Comparison of ENCODE assay signal across 8 mouse cellular contexts in genomic region chr4:148558297-148559000, GRCm38 (mm10). TPM values are rescaled to one million over a fixed set of nuclear protein-coding genes. Genes with fewer than 3 reads are reported as not detected.
DNase-seq lines count a peak whose midpoint lies in the region; ATAC-seq lines count a peak whose summit lies in the region.

Gene Exosc10, plus strand, starts transcription at chr4:148558429.

- H3K27me3 ChIP-seq in intestine, embryonic 14.5 days (replicated peaks; ENCODE audit: control insufficient read depth, insufficient read depth, low read length): no peaks in the 10 kb centered on the region

- peaks cover 9% of the 10 kb centered on the region for H3K4me1 ChIP-seq in intestine, embryonic 14.5 days (replicated peaks; ENCODE audit: control insufficient read depth, insufficient read depth, low read length)

- peak within 1 kb of the TSS; percentile 92 for H3K27ac ChIP-seq in intestine, embryonic 14.5 days (ENCODE audit: low read depth)

- peak within 1 kb of the TSS; percentile 82 for H3K4me2 ChIP-seq in intestine, embryonic 14.5 days (ENCODE audit: low read length)

- peak within 1 kb of the TSS; percentile 88 for H3K4me3 ChIP-seq in intestine, embryonic 14.5 days (ENCODE audit: low read depth, low read length)

- H3K36me3 ChIP-seq in intestine, embryonic 14.5 days (ENCODE audit: control insufficient read depth, insufficient read depth, low read length): peaks cover 64% of the 10 kb centered on the region

- intact Hi-C loops in left cerebral cortex, postnatal 14 days (cut with DNase I): no loop called here

- DNase-seq in adrenal gland, adult (ENCODE audit: inconsistent age in 2 of 2, low spot score in 1 of 2): peak; percentile 91 to 97
- DNase-seq in embryo, embryonic 10.5 days (ENCODE audit: low spot score): peak; percentile 94
- peak; percentile 84 for DNase-seq in gastrocnemius, postnatal 25 days
- DNase-seq in intestine, embryonic 14.5 days (ENCODE audit: low spot score): peak; percentile 96
- peak; percentile 84 to 86 for DNase-seq in left cerebral cortex, postnatal 14 days (ENCODE audit: low spot score in 2 of 2)
- DNase-seq in mesoderm, embryonic 11.5 days (ENCODE audit: low read depth, low spot score): peak; percentile 89
- DNase-seq in right cerebral cortex, postnatal 36 days (ENCODE audit: low spot score in 2 of 2): peak; percentile 71 to 75
- peak; percentile 91 for DNase-seq in yolk sac, embryonic 10.5 days (ENCODE audit: low spot score)

- no peaks in the 10 kb centered on the region for H3K9me3 ChIP-seq in intestine, embryonic 14.5 days (ENCODE audit: control insufficient read depth, low read length)

- WGBS in intestine, embryonic 14.5 days: 0% methylated on average over 62 of the region's 63 CpGs

- ATAC-seq in intestine, embryonic 14.5 days (replicated peaks; ENCODE audit: low FRiP score, low TSS enrichment, low read depth): peak; percentile 92

- H3K9ac ChIP-seq in intestine, embryonic 14.5 days (ENCODE audit: low read length): peak within 1 kb of the TSS; percentile 96

RNA-seq across cellular contexts. Expression of gene Exosc10, which starts in this region (rescaled TPM):
- total RNA-seq in gastrocnemius, postnatal 25 days (2021): 10 to 100 TPM; 17.1 to 18.5 TPM
- 89.2 and 100 TPM in 2 replicates for polyA plus RNA-seq in intestine, embryonic 14.5 days (2014; fragmentation: Nextera tagmentation; extraction: Ambion mirVana)
- total RNA-seq in left cerebral cortex, postnatal 14 days (2021): 10 to 100 TPM; 46.2 to 48.0 TPM

Comparison
In these comparisons a context has a peak if more than half of its experiments do, and no peak if none do; other contexts are left out.
1. Peak in every context shown above with its lines: DNase-seq, ATAC-seq, H3K4me3 ChIP-seq and H3K27ac ChIP-seq.